Mouse (Mus musculus): ENCODE data around the gene Tfap2c.

DNA sequence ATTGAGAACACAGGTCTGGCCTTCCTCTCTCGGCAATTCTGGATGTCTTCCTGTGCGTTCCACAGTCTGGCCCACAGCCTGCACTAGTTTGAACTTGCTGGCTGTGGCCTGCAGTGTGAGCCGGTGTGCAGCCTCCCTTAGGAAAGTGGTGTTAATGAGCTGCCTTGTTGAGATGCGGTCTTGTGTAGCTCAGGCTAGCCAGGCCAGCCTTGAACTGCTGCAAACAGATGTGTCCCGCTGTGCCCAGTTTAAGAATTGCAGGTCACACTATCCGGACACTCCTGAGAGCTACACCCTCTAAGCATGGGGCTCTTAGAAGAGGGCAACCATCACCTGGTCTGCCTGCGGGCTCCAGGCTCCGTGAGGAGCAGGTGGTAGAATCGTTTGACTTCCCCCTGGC lies 18.4 kb downstream of the Tfap2c start:
- TF ChIP-seq GATA1 (IDR thresholded peaks at IDR 0.05; ENCODE audit: borderline replicate concordance, low read length), result no peak
- no peak for TF ChIP-seq CTCF (IDR thresholded peaks at IDR 0.05; ENCODE audit: low read depth, low read length)
- no peak for TF ChIP-seq POLR2AphosphoS5 (IDR thresholded peaks at IDR 0.05; ENCODE audit: insufficient replicate concordance, low read depth, low read length)
- TF ChIP-seq TAL1 (conservative IDR thresholded peaks at IDR 0.05; ENCODE audit: low read depth, low read length), result no peak
